ENCODE assay signal across 8 mouse cellular contexts in genomic region chr17:12660572-12661260, GRCm38 (mm10). TPM values are rescaled to one million over a fixed set of nuclear protein-coding genes. Genes with fewer than 3 reads are reported as not detected.
DNase-seq lines count a peak whose midpoint lies in the region; ATAC-seq and TF ChIP-seq lines count a peak whose summit lies in the region.

No protein-coding gene starts in this region.

- CTCF ChIA-PET in Patski (lab: Charles Lee), result interaction anchor here (0.8 to 1.4 kb wide), 9 partner anchors 13 to 149 kb away, joined by 3 to 6 read pairs (median 3); no protein-coding TSS in a partner anchor

- no peak overlapping the region for H3K27ac ChIP-seq in heart, embryonic 15.5 days

- TF ChIP-seq CTCF in Patski (IDR thresholded peaks at IDR 0.05), result peak; percentile 81

- intact Hi-C loops in heart, postnatal 25 days (cut with DNase I), result loop anchor here (2.0 kb wide), 1 partner anchor 150 kb away; no protein-coding TSS in a partner anchor

- H3K27me3 ChIP-seq in Patski, result peaks cover 5% of the 10 kb centered on the region
- H3K27me3 ChIP-seq in heart, embryonic 15.5 days, result 0 out of 2 replicates have a peak, but pooled peaks cover 4% of the 10 kb centered on the region

- POLR2A ChIA-PET in Patski (lab: Charles Lee), result no interaction called here

- ATAC-seq in Patski, result no peak
- peak; percentile 4; the same call in 1 of the 2 replicates for ATAC-seq in heart, embryonic 15.5 days (replicated peaks; ENCODE audit: insufficient number of reproducible peaks, insufficient read depth, low FRiP score, low read depth)

- H3K4me2 ChIP-seq in heart, embryonic 15.5 days, result no peak overlapping the region

- H3K4me1 ChIP-seq in heart, embryonic 15.5 days (replicated peaks), result peaks cover 17% of the 10 kb centered on the region

- peak; percentile 38 to 80 for DNase-seq in heart, adult 18-20 months
- DNase-seq in heart, postnatal 25 days (ENCODE audit: low spot score), result no peak
- DNase-seq in 3T3-L1 (ENCODE audit: low read depth, low spot score), result peak; percentile 80
- DNase-seq in Patski (ENCODE audit: low read depth, low spot score), result no peak
- DNase-seq in lung, postnatal 36 days, result peak; percentile 72
- DNase-seq in spleen, adult 12 weeks (ENCODE audit: low spot score), result no peak
- DNase-seq in gastrocnemius, postnatal 10 days, result no peak

- H3K4me3 ChIP-seq in heart, embryonic 15.5 days, result no peak overlapping the region

- no peak overlapping the region for H3K9ac ChIP-seq in heart, embryonic 15.5 days

- H3K36me3 ChIP-seq in heart, embryonic 15.5 days, result no peaks in the 10 kb centered on the region

- in situ Hi-C loops in Patski (cut with MboI; ENCODE audit: low pct_unique_long_range_greater_than_20kb), result no loop called here

- H3K9me3 ChIP-seq in heart, embryonic 15.5 days (replicated peaks), result no peaks in the 10 kb centered on the region

- WGBS in heart, embryonic 15.5 days, result 64% methylated on average over 13 of the region's 13 CpGs

RNA-seq across cellular contexts. Expression of gene Slc22a1, which starts 14.9 kb away (rescaled TPM):
- total RNA-seq in heart, adult 18-20 months (2021), result 10 to 100 TPM; 12.1 to 17.8 TPM
- 10 to 100 TPM; 11.3 to 12.8 TPM for total RNA-seq in heart, postnatal 25 days (2021)
- not detected for polyA plus RNA-seq in Patski (2021)
- 30.5 and 51.0 TPM in 2 replicates for polyA plus RNA-seq in heart, embryonic 15.5 days (2015; fragmentation: Nextera tagmentation; extraction: Ambion mirVana)
- not detected for total RNA-seq in gastrocnemius, postnatal 10 days (2021)

Comparison
In these comparisons a context has a peak if more than half of its experiments do, and no peak if none do; other contexts are left out.
1. DNase-seq: peak in heart, adult 18-20 months (2 of 2), 3T3-L1 (single experiment) and lung, postnatal 36 days (single experiment); none in heart, postnatal 25 days (single experiment), Patski (single experiment), spleen, adult 12 weeks (single experiment) and gastrocnemius, postnatal 10 days (single experiment).
2. RNA of gene Slc22a1, which starts 14.9 kb away (total RNA-seq): 12.1 to 17.8 TPM in heart, adult 18-20 months and 11.3 to 12.8 TPM in heart, postnatal 25 days; not detected in gastrocnemius, postnatal 10 days; every median in the first group is over 10 times any median in the second.